Mouse (Mus musculus): ENCODE data around the gene Eif2ak1. TPM values are rescaled to one million over a fixed set of nuclear protein-coding genes. Genes with fewer than 3 reads are reported as not detected.
A peak's percentile ranks its signal among the peaks of the same experiment; 100 is the strongest.

The Eif2ak1 gene
- total and polyA plus RNA-seq, 2 experiments, result 11.1 to 13.1 TPM

GRCm38 (mm10) chr5:143807268-143807667 lies 10.3 kb upstream of the Eif2ak1 start:
- TF ChIP-seq POLR2A (IDR thresholded peaks at IDR 0.05; ENCODE audit: extremely low read depth, insufficient read depth, low read length) (no peak), CTCF (IDR thresholded peaks at IDR 0.05; ENCODE audit: low read depth, low read length) (no peak)
- H3K79me2 ChIP-seq (ENCODE audit: control insufficient read depth, insufficient read depth, low read length), result no peaks in the 10 kb centered on the region
- no peak for DNase-seq (ENCODE audit: extremely low read depth, low read depth, low spot score)
- H3K4me3 ChIP-seq (ENCODE audit: insufficient read depth, low read depth, low read length), result no peak overlapping the region
- no peak overlapping the region for H3K9ac ChIP-seq (ENCODE audit: low read depth, low read length)
- 66% methylated on average over 3 of the region's 3 CpGs for WGBS
- no peak overlapping the region for H3K27ac ChIP-seq (replicated peaks; ENCODE audit: insufficient read depth, low read depth, low read length)
- no peaks in the 10 kb centered on the region for H3K27me3 ChIP-seq (ENCODE audit: control insufficient read depth, insufficient read depth, low read length)
- H3K4me1 ChIP-seq (ENCODE audit: control insufficient read depth, insufficient read depth, low read length), result no peaks in the 10 kb centered on the region
- H3K36me3 ChIP-seq (ENCODE audit: control insufficient read depth, insufficient read depth, low read length), result no peaks in the 10 kb centered on the region

GRCm38 (mm10) chr5:143809421-143810090 lies 8.0 kb upstream of the Eif2ak1 start:
- WGBS, result 84% methylated on average over 3 of the region's 3 CpGs
- Histone ChIP-seq H3K4me3 (ENCODE audit: insufficient read depth, low read depth, low read length) (no peak overlapping the region), H3K36me3 (ENCODE audit: control insufficient read depth, insufficient read depth, low read length) (no peaks in the 10 kb centered on the region), H3K79me2 (ENCODE audit: control insufficient read depth, insufficient read depth, low read length) (no peaks in the 10 kb centered on the region), H3K9ac (ENCODE audit: low read depth, low read length) (no peak overlapping the region), H3K27ac (replicated peaks; ENCODE audit: insufficient read depth, low read depth, low read length) (no peak overlapping the region), H3K4me1 (ENCODE audit: control insufficient read depth, insufficient read depth, low read length) (no peaks in the 10 kb centered on the region), H3K27me3 (ENCODE audit: control insufficient read depth, insufficient read depth, low read length) (no peaks in the 10 kb centered on the region)
- TF ChIP-seq POLR2A (IDR thresholded peaks at IDR 0.05; ENCODE audit: extremely low read depth, insufficient read depth, low read length) (no peak), CTCF (IDR thresholded peaks at IDR 0.05; ENCODE audit: low read depth, low read length) (no peak)
- DNase-seq (ENCODE audit: extremely low read depth, low read depth, low spot score), result no peak

- WGBS, result 88% methylated on average over 5 of the region's 5 CpGs
- TF ChIP-seq POLR2A (IDR thresholded peaks at IDR 0.05; ENCODE audit: extremely low read depth, insufficient read depth, low read length) (no peak), CTCF (IDR thresholded peaks at IDR 0.05; ENCODE audit: low read depth, low read length) (no peak)
- no peak for DNase-seq (ENCODE audit: extremely low read depth, low read depth, low spot score)
These were observed 5.9 kb upstream of the Eif2ak1 start for GRCm38 (mm10) chr5:143811653-143812052.

GRCm38 (mm10) chr5:143814626-143815025 lies 3.0 kb upstream of the Eif2ak1 start:
- Histone ChIP-seq H3K27ac (replicated peaks; ENCODE audit: insufficient read depth, low read depth, low read length) (no peak overlapping the region), H3K4me3 (ENCODE audit: insufficient read depth, low read depth, low read length) (no peak overlapping the region), H3K27me3 (ENCODE audit: control insufficient read depth, insufficient read depth, low read length) (no peaks in the 10 kb centered on the region), H3K9ac (ENCODE audit: low read depth, low read length) (no peak overlapping the region), H3K4me1 (ENCODE audit: control insufficient read depth, insufficient read depth, low read length) (peaks cover 6% of the 10 kb centered on the region), H3K79me2 (ENCODE audit: control insufficient read depth, insufficient read depth, low read length) (peaks cover 9% of the 10 kb centered on the region; the same call in 1 of the 2 replicates), H3K36me3 (ENCODE audit: control insufficient read depth, insufficient read depth, low read length) (no peaks in the 10 kb centered on the region)
- WGBS, result 84% methylated on average over 2 of the region's 2 CpGs
- TF ChIP-seq POLR2A (IDR thresholded peaks at IDR 0.05; ENCODE audit: extremely low read depth, insufficient read depth, low read length) (no peak), CTCF (IDR thresholded peaks at IDR 0.05; ENCODE audit: low read depth, low read length) (no peak)
- no peak for DNase-seq (ENCODE audit: extremely low read depth, low read depth, low spot score)

More at GRCm38 (mm10) chr5:143811653-143812052, 5.9 kb upstream of the Eif2ak1 start:
- Histone ChIP-seq H3K79me2 (ENCODE audit: control insufficient read depth, insufficient read depth, low read length) (no peaks in the 10 kb centered on the region), H3K4me1 (ENCODE audit: control insufficient read depth, insufficient read depth, low read length) (no peaks in the 10 kb centered on the region), H3K27ac (replicated peaks; ENCODE audit: insufficient read depth, low read depth, low read length) (no peak overlapping the region), H3K27me3 (ENCODE audit: control insufficient read depth, insufficient read depth, low read length) (no peaks in the 10 kb centered on the region), H3K4me3 (ENCODE audit: insufficient read depth, low read depth, low read length) (no peak overlapping the region), H3K36me3 (ENCODE audit: control insufficient read depth, insufficient read depth, low read length) (no peaks in the 10 kb centered on the region), H3K9ac (ENCODE audit: low read depth, low read length) (no peak overlapping the region)

GRCm38 (mm10) chr5:143817931-143818311 lies 333 bp downstream of the Eif2ak1 start:
- Histone ChIP-seq H3K79me2 (ENCODE audit: control insufficient read depth, insufficient read depth, low read length) (peaks cover 21% of the 10 kb centered on the region; the same call in 1 of the 2 replicates), H3K36me3 (ENCODE audit: control insufficient read depth, insufficient read depth, low read length) (no peaks in the 10 kb centered on the region), H3K9ac (ENCODE audit: low read depth, low read length) (peak overlapping the region; percentile 92), H3K27ac (replicated peaks; ENCODE audit: insufficient read depth, low read depth, low read length) (peak overlapping the region; percentile 91), H3K4me1 (ENCODE audit: control insufficient read depth, insufficient read depth, low read length) (peaks cover 9% of the 10 kb centered on the region), H3K4me3 (ENCODE audit: insufficient read depth, low read depth, low read length) (peak overlapping the region; percentile 87), H3K27me3 (ENCODE audit: control insufficient read depth, insufficient read depth, low read length) (no peaks in the 10 kb centered on the region)
- WGBS, result under 1% methylated on average over 32 of the region's 32 CpGs
- TF ChIP-seq CTCF (IDR thresholded peaks at IDR 0.05; ENCODE audit: low read depth, low read length), result no peak
- no peak for TF ChIP-seq POLR2A (IDR thresholded peaks at IDR 0.05; ENCODE audit: extremely low read depth, insufficient read depth, low read length)
- DNase-seq (ENCODE audit: extremely low read depth, low read depth, low spot score), result peak; percentile 66

- Histone ChIP-seq H3K36me3 (ENCODE audit: control insufficient read depth, insufficient read depth, low read length) (no peaks in the 10 kb centered on the region), H3K4me3 (ENCODE audit: insufficient read depth, low read depth, low read length) (peak overlapping the region; percentile 87), H3K9ac (ENCODE audit: low read depth, low read length) (peak overlapping the region; percentile 55), H3K79me2 (ENCODE audit: control insufficient read depth, insufficient read depth, low read length) (peaks cover 21% of the 10 kb centered on the region; the same call in 1 of the 2 replicates), H3K4me1 (ENCODE audit: control insufficient read depth, insufficient read depth, low read length) (peaks cover 9% of the 10 kb centered on the region), H3K27ac (replicated peaks; ENCODE audit: insufficient read depth, low read depth, low read length) (peak overlapping the region; percentile 29), H3K27me3 (ENCODE audit: control insufficient read depth, insufficient read depth, low read length) (no peaks in the 10 kb centered on the region)
- no peak for DNase-seq (ENCODE audit: extremely low read depth, low read depth, low spot score)
- WGBS, result 5% methylated on average over 10 of the region's 10 CpGs
- TF ChIP-seq CTCF (IDR thresholded peaks at IDR 0.05; ENCODE audit: low read depth, low read length) (no peak), POLR2A (IDR thresholded peaks at IDR 0.05; ENCODE audit: extremely low read depth, insufficient read depth, low read length) (no peak)
These were observed 873 bp downstream of the Eif2ak1 start for GRCm38 (mm10) chr5:143818461-143818860.

Data from liver, adult 2 months (tissue).